Mouse (Mus musculus) heart, adult 2 months (tissue): ENCODE data around the gene Psat1.

ENCODE experiments used
- CTCF ChIP-seq: fragments of 200-600 bp; IDR thresholded peaks from 2 replicates; pipeline ENCODE4 v1.8.1; 2022; ENCODE audit warnings: antibody characterized with exemption, mild to moderate bottlenecking, moderate library complexity
- EP300 ChIP-seq: fragments of 200-500 bp; IDR thresholded peaks from 2 replicates; pipeline ENCODE4 v1.6.1; 2011; ENCODE audit warnings: low read depth, low read length, control low read depth; ENCODE audit not compliant: insufficient read depth
- POLR2A ChIP-seq: fragments of 200-500 bp; IDR thresholded peaks from 2 replicates; pipeline ENCODE4 v1.6.1; 2011; ENCODE audit warnings: mild to moderate bottlenecking, low read depth, low read length, control low read depth; ENCODE audit not compliant: insufficient read depth

- TF ChIP-seq CTCF (no peak), POLR2A (no peak), EP300 (no peak)
Observed at GRCm38 (mm10) chr19:15948867-15949266, 1.7 kb upstream of the Psat1 start.
